Mouse (Mus musculus) E14TG2a.4 (cell line): ENCODE measurements around the gene Ppia.
A peak's percentile ranks its signal among the peaks of the same experiment; 100 is the strongest.
"Not testable (repeated sequence)": the region's sequence is repeated elsewhere in the genome, so short reads cannot be mapped to it uniquely, and the experiment has no call there.

Source experiments
- H3K27me3 ChIP-seq: 2 replicates; pipeline ENCODE4 v1.6.1; 2014; ENCODE audit warnings: low read length, control low read depth; ENCODE audit not compliant: insufficient read depth
- H3K36me3 ChIP-seq: 2 replicates; pipeline ENCODE4 v1.6.1; 2014; ENCODE audit warnings: low read length, control low read depth; ENCODE audit not compliant: insufficient read depth
- H3K4me1 ChIP-seq: replicated peaks from 2 replicates; pipeline ENCODE4 v1.6.1; 2014; ENCODE audit warnings: low read depth, low read length, control low read depth
- H3K4me3 ChIP-seq: replicated peaks from 2 replicates; pipeline ENCODE4 v1.5.1; 2014; ENCODE audit warnings: mild to moderate bottlenecking, low read length
- H3K9me3 ChIP-seq: 2 replicates; pipeline ENCODE4 v1.6.1; 2014; ENCODE audit warnings: low read length, control low read depth
- CTCF ChIP-seq: conservative IDR thresholded peaks from 2 replicates; pipeline ENCODE4 v1.5.1; 2014; ENCODE audit warnings: low read length
- NANOG ChIP-seq: IDR thresholded peaks from 2 replicates; pipeline ENCODE4 v1.6.1; 2014; ENCODE audit warnings: borderline replicate concordance, low read length, mixed read lengths
- POU5F1 ChIP-seq: IDR thresholded peaks from 2 replicates; pipeline ENCODE4 v1.6.1; 2014; ENCODE audit warnings: low read length, borderline replicate concordance

Gene Ppia

GRCm38 (mm10) chr11:6414751-6415550 is at the start of gene Ppia:
Ppia (plus strand) TSS chr11:6415443.
- TF ChIP-seq POU5F1 (no peak), NANOG (no peak), CTCF (no peak)

GRCm38 (mm10) chr11:6365885-6366284 is 49.4 kb upstream of the Ppia start:
- no peaks in the 10 kb centered on the region for H3K36me3 ChIP-seq
- H3K4me1 ChIP-seq: peaks cover 80% of the 10 kb centered on the region
- TF ChIP-seq NANOG: no peak
- TF ChIP-seq CTCF: peak; percentile 72
- H3K9me3 ChIP-seq: no peaks in the 10 kb centered on the region
- H3K27me3 ChIP-seq: no peaks in the 10 kb centered on the region
- H3K4me3 ChIP-seq: peak overlapping the region; percentile 55

More at GRCm38 (mm10) chr11:6414751-6415550, at the start of gene Ppia:
- Histone ChIP-seq H3K4me3 (peak within 1 kb of the TSS; percentile 98), H3K9me3 (peaks cover under 1% of the 10 kb centered on the region; the same call in 1 of the 2 replicates), H3K4me1 (peaks cover 65% of the 10 kb centered on the region), H3K27me3 (no peaks in the 10 kb centered on the region), H3K36me3 (peaks cover 36% of the 10 kb centered on the region)

GRCm38 (mm10) chr11:6366434-6366833 is 48.8 kb upstream of the Ppia start:
- H3K9me3 ChIP-seq: no peaks in the 10 kb centered on the region
- peaks cover 84% of the 10 kb centered on the region for H3K4me1 ChIP-seq
- peak overlapping the region; percentile 55 for H3K4me3 ChIP-seq
- TF ChIP-seq CTCF: no peak
- TF ChIP-seq NANOG: no peak
- no peak for TF ChIP-seq POU5F1
- H3K27me3 ChIP-seq: no peaks in the 10 kb centered on the region
- no peaks in the 10 kb centered on the region for H3K36me3 ChIP-seq

- H3K9me3 ChIP-seq: no peaks in the 10 kb centered on the region
- H3K4me1 ChIP-seq: peaks cover 90% of the 10 kb centered on the region
- no peaks in the 10 kb centered on the region for H3K27me3 ChIP-seq
- no peaks in the 10 kb centered on the region for H3K36me3 ChIP-seq
- peak overlapping the region; percentile 55 for H3K4me3 ChIP-seq
- no peak for TF ChIP-seq CTCF
- no peak for TF ChIP-seq NANOG
Observed at GRCm38 (mm10) chr11:6367156-6367555, 48.1 kb upstream of the Ppia start.

DNA sequence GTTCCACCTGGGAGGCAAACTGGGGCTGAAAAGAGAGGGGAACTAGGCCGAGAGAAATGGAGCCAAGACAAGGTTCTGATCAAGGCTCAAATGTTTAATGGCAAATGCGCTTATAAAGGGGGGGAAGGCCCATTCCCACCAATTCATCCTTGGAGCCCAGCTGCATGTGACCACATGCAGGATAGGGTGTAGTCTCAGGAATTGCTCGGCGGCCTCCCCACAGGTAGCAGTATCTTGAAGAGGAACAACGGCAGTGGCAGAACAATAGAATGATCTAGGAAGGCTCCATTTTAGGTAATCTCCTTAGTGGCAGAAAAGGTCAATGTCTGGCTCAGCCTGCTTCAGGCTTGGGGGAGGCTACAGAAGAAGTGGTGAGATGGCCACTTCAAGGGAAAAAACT is 47.3 kb upstream of the Ppia start:
- peaks cover 90% of the 10 kb centered on the region for H3K4me1 ChIP-seq
- H3K4me3 ChIP-seq: peak overlapping the region; percentile 55
- H3K27me3 ChIP-seq, H3K9me3 ChIP-seq, H3K36me3 ChIP-seq: not testable (repeated sequence)

DNA sequence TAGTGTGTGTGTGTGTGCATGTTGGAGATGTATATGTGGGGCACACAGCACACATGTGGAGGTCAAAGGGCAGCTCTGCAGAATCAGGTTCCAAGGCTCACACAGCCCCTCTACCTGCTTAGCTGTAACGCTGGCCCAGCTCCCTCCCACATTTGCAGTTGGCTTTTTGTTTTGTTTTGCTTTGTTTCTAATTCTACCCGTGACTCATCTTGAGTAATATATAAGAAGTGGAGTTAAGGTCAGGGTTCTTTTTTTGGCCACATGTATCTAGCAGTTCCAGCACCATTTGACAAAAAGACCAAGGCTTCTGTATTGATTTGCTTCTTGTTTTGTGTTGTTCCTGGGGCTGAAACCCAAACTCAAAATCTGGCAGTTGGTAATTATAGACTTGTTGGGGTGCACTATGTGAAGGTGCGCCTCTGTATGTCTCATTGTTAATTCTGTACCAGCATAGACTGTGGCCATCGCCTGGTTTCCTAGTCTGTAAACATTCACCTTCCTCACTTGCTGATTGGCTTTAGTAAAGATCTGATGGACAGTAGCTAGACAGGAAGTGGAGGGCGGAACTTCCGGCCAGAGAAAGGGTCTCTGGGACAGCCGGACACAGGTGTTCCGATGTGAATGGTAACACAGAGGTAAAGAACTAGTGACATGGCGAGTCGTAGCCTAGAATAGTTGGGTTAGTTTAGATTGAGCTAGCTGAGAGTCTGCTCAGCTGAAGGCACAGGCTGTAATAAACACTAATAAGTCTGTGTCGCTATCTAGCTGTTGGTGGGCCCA is 43.7 kb upstream of the Ppia start:
- TF ChIP-seq NANOG: no peak
- TF ChIP-seq POU5F1: no peak
- TF ChIP-seq CTCF: no peak
- Histone ChIP-seq H3K4me3 (peak overlapping the region; percentile 78), H3K4me1 (peaks cover 74% of the 10 kb centered on the region), H3K36me3 (no peaks in the 10 kb centered on the region), H3K27me3 (no peaks in the 10 kb centered on the region), H3K9me3 (no peaks in the 10 kb centered on the region)

- Histone ChIP-seq H3K27me3 (no peaks in the 10 kb centered on the region), H3K4me3 (peak overlapping the region; percentile 78), H3K36me3 (no peaks in the 10 kb centered on the region), H3K4me1 (peaks cover 69% of the 10 kb centered on the region), H3K9me3 (no peaks in the 10 kb centered on the region)
- TF ChIP-seq CTCF (no peak), POU5F1 (no peak), NANOG (no peak)
Observed at GRCm38 (mm10) chr11:6372784-6373183, 42.5 kb upstream of the Ppia start.

- no peak for TF ChIP-seq CTCF
- TF ChIP-seq NANOG: no peak
- TF ChIP-seq POU5F1: no peak
- H3K27me3 ChIP-seq: no peaks in the 10 kb centered on the region
- peaks cover 11% of the 10 kb centered on the region; the same call in 1 of the 2 replicates for H3K4me1 ChIP-seq
- no peaks in the 10 kb centered on the region for H3K36me3 ChIP-seq
- no peaks in the 10 kb centered on the region for H3K9me3 ChIP-seq
- H3K4me3 ChIP-seq: no peak overlapping the region
Observed at GRCm38 (mm10) chr11:6380916-6381315, 34.3 kb upstream of the Ppia start.
